Mouse (Mus musculus) frontal cortex, postnatal 10 days (tissue): Measurements from ENCODE around the gene Abcb6.
A peak's percentile ranks its signal among the peaks of the same experiment; 100 is the strongest.

Source experiments
- DNase-seq, 2 experiments: peaks; one replicate each; pipeline ENCODE4 v3.0.0; 2022; ENCODE audit warnings: low spot score in 2 of 2, mixed read lengths in 1 of 2

Gene Abcb6

GRCm38 (mm10) chr1:75201236-75201635 lies 21.0 kb upstream of the Abcb6 start:
- no peak for DNase-seq

GRCm38 (mm10) chr1:75192452-75192851 lies 12.3 kb upstream of the Abcb6 start:
- DNase-seq, result no peak

GRCm38 (mm10) chr1:75191622-75192402 lies 11.6 kb upstream of the Abcb6 start, which contains the start of the genes Ankzf1 and Atg9a:
Gene Ankzf1, plus strand, starts transcription at chr1:75192151.
Gene Atg9a, minus strand, starts transcription at chr1:75192196.
- DNase-seq, result peak; percentile 95 to 98

- DNase-seq, result no peak
Measured at GRCm38 (mm10) chr1:75191258-75191621, 11.0 kb upstream of the Abcb6 start.

- DNase-seq, result no peak
Measured at GRCm38 (mm10) chr1:75190577-75190976, 10.4 kb upstream of the Abcb6 start.

GRCm38 (mm10) chr1:75187914-75188483 lies 7.8 kb upstream of the Abcb6 start:
- DNase-seq, result no peak

- DNase-seq, result no peak
Measured at GRCm38 (mm10) chr1:75187126-75187525, 6.9 kb upstream of the Abcb6 start.

- no peak for DNase-seq
Measured at GRCm38 (mm10) chr1:75185495-75185894, 5.3 kb upstream of the Abcb6 start.

- no peak for DNase-seq
Measured at GRCm38 (mm10) chr1:75182160-75182559, 2.0 kb upstream of the Abcb6 start.

- DNase-seq, result no peak
Measured at GRCm38 (mm10) chr1:75181377-75181870, 1.2 kb upstream of the Abcb6 start.

- no peak for DNase-seq
Measured at GRCm38 (mm10) chr1:75180741-75181140, 549 bp upstream of the Abcb6 start.

- DNase-seq, result peak; percentile 51
Measured at GRCm38 (mm10) chr1:75179334-75180104, 673 bp downstream of the Abcb6 start.

- DNase-seq, result peak; percentile 89 to 94
Measured at GRCm38 (mm10) chr1:75168472-75169464, 11.4 kb downstream of the Abcb6 start, which contains the start of gene Zfand2b. Gene Zfand2b, plus strand, starts transcription at chr1:75168646.

GRCm38 (mm10) chr1:75168093-75168471 lies 12.1 kb downstream of the Abcb6 start:
- DNase-seq, result no peak

- DNase-seq, result no peak
Measured at GRCm38 (mm10) chr1:75160256-75160617, 20.0 kb downstream of the Abcb6 start.

- DNase-seq, result no peak
Measured at GRCm38 (mm10) chr1:75159540-75160255, 20.5 kb downstream of the Abcb6 start.

GRCm38 (mm10) chr1:75158990-75159389 lies 21.2 kb downstream of the Abcb6 start:
- no peak for DNase-seq

- DNase-seq, result no peak
Measured at GRCm38 (mm10) chr1:75155837-75156236, 24.4 kb downstream of the Abcb6 start.

GRCm38 (mm10) chr1:75148727-75149126 lies 31.5 kb downstream of the Abcb6 start:
- DNase-seq, result no peak

- DNase-seq, result no peak
Measured at GRCm38 (mm10) chr1:75147411-75148135, 32.6 kb downstream of the Abcb6 start.
